Mouse (Mus musculus): ENCODE results near the gene Rtn2. TPM values are rescaled to one million over a fixed set of nuclear protein-coding genes. Genes with fewer than 3 reads are reported as not detected.
"Not testable (repeated sequence)": the region's sequence is repeated elsewhere in the genome, so short reads cannot be mapped to it uniquely, and the experiment has no call there.

Gene Rtn2
- polyA plus RNA-seq, 1 experiment: 18.9 TPM

DNA sequence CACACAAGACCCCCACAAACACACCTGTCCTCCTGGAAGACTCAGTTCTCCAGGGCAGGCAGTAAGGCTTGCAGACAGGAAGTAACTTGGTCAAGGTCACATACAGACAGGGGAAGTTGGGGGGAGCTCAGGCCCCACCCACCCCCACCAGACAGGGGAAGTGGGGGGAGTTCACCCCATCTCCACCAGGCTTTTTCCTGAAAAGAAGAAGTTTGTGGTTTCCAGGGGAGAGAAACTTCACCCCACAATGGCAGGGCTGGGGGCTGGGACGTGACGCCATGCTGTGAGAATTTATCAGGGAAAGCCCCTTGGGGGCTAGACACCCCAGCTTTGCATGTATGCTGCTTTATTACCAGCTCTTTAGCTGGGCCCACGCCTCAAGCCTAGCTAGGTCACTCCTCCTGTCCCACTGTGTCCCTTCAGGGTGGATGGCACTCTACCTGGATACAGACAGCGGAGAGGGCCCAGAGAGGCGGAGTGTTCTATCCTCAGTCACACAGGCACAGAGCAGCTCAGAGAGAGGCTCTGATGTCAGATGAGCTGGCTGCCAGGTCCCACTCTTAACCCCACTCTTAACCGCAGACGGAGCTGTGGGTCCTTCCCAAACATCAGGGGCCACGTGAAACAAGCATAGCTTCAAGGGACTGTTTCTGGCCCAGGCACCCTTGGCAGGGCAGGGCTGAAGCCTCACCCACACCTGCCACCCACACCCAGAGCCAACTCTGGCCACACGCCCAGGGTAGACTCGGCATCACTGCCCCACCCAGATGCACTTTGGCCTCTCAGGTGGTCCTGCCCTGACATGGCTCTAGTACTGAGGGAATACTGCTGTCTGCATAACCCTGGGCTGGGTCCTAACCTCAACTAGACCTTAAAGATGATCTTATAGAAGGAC is 16.2 kb upstream of the Rtn2 start:
- WGBS: 17% methylated on average over 10 of the region's 10 CpGs
- peak; percentile 92 for DNase-seq (ENCODE audit: low read depth, low spot score)

DNA sequence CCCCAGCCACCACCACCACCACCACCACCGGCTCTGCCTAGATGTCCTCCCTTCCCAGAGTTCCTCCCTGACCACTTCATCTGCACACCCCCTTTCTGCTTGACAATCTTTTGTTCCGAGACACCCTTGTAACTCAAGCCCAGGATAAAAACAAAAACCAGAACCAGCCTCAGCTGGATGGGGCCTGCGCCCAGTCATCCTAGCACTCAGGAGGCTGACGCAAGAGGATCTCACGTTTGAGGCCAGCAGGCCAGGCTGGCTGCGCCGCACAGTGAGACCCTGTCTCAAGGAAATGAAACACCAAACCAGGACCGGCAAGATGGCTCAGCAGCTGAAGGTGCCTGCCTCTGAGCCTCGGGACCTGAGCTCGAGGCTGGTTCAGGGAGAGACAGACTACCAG is 15.4 kb upstream of the Rtn2 start:
- DNase-seq (ENCODE audit: low read depth, low spot score): no peak

DNA sequence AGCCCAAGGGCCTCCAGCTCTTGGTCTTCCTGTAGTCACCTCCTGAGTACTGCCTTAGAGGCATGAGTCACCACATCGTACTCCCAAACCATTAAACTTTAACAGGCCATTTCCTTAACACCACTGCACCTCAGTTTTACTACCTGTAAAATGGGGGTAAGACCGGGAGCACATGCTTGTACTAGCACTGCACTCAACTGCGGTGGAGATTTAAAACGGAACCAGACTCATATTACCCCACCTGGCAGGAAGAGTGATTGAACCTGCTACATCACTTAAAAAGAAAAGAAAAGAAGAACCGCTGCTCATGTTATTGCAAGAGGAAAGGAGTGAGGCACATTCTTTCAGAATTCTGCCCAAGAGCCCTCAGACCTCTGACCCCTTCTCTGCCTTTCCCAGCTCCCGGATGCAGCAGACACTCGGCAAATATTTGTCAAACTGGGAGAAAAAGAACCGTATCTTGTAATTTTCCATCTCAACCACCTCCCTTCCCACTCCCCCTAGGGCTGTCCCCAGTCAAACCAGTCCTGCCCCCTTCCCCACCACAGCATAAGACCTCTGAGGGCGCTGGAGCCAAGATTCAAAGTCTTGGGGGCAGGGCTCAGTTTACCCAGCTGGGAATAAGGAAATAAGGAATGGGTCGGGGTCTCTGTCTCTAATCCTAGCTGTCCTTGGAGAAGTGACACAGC is 13.3 kb upstream of the Rtn2 start:
- no peak for DNase-seq (ENCODE audit: low read depth, low spot score)

More for the DNA sequence above, 15.4 kb upstream of the Rtn2 start:
- WGBS: 16% methylated on average over 10 of the region's 10 CpGs

DNA sequence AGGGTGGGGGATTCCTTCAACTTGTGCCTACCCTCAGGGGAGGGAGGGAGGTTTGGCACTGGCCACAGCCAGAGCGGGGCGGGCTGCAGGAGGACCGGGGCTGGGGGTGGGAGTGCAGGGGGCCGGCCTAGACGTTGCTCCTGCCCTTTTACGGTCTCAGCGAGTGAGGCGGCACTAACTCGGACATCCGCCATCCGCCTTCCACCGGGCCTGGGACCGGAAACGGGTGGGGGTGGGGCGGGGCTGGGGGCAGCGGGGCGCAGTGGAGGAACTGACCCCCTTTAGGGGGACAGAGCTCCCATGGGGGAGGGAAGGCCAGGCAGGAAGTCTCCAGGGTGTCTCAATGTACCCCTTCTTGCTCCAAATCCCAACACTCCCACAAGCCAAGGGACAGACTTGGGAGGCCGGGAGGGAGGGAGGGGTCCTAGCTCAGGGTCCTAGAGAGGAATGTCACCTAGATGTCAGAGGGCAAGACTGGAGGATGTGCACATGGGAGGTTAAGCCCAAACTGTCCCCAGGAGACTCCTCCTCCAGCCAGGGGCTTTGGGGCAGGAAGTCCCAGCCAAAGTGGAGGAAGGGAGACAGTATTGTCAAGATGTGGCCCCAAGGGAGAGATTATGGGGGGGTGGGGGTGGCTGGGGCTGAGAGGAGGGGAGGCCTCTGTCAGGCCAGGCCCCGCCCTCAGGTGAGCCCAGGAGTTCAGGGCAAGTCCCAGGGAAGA is 12.5 kb upstream of the Rtn2 start:
- no peak for DNase-seq (ENCODE audit: low read depth, low spot score)
- WGBS: 2% methylated on average over 19 of the region's 19 CpGs

More for the DNA sequence above, 13.3 kb upstream of the Rtn2 start:
- 5% methylated on average over 10 of the region's 10 CpGs for WGBS

DNA sequence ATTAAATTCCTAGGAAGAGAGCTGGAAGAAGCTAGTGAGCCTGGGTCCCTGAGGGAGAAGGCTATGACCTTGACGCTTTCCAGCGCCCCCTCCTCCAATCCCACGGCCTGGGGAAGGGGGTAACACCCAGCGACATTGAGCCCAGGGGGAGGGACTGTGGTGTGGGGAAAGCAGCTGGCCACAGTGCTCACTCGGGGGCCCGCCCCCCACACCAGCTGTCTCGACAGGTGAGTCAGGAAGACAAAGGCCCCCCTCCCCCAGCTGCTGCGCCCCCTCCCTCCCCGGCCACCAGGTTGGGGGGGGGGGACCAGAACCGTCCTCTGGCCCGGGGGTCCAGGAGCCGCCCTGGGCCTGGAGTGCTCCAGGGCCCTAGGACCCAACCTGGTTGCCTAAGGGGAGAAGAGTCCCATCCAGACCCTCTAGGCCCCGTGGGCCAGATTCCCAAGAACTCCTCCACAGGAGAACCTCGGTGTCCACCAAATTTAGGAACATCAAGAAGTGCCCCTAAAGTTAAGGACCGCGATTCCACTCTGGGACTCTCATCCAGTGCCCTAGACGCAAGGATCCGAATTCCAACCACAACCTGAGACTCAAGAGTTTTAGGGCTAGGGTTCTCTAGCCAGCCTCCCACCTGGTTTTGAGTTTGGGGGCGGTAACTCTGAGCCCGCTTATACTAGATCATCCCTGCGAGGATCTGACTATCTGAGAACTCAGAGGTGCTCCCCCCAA is 11.8 kb upstream of the Rtn2 start:
- under 1% methylated on average over 21 of the region's 21 CpGs for WGBS
- DNase-seq (ENCODE audit: low read depth, low spot score): no peak

DNA sequence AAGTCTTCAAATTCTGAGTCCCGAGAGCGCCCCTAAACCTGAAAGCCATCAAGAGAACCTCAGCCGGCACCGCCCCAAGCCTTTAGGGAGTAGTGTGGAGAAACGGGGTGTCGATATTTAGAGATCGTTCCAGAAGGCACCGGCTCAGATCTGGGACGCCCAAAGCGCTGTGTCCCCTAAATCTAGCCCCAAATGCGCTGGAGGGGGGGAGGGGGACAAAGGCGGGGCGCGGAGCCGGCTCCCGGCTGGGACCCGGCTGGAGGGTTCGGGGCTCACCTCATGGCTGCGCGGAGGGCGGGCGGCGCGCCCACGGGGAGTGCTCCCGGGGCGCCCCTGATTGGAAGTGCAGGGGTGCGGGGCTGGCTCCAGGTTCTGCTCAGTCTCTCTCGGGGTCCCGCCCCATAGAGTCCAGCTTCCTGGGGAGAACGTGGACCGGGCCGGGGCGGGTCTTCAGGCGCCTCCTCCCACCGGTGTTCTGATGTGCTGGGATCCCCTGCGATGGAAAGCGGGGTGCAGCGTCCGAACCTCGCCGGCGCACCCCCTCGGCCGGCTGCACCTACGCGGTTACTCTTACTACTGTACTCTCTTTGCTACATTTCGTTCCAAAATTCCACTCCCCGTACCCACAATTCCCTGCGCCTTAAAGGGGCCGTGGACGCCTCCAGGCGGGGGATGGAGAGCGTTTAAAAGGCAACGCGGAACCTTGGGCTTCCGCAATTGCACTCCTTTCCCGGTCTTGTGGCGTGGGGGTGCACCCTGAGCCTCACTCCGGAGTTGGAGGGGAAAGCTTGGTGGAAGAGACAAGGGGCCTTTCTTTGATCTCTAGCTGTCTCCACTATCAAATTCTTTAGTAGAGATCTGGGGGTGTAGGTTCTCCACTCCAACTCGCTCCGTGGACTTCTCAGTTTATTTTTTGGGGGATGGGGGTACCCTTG is 10.9 kb upstream of the Rtn2 start, which contains the start of gene Vasp:
Gene Vasp (minus strand): TSS at position 580 of the 935 bp plus-strand sequence.
- WGBS: under 1% methylated on average over 61 of the region's 62 CpGs
- no peak for DNase-seq (ENCODE audit: low read depth, low spot score)

DNA sequence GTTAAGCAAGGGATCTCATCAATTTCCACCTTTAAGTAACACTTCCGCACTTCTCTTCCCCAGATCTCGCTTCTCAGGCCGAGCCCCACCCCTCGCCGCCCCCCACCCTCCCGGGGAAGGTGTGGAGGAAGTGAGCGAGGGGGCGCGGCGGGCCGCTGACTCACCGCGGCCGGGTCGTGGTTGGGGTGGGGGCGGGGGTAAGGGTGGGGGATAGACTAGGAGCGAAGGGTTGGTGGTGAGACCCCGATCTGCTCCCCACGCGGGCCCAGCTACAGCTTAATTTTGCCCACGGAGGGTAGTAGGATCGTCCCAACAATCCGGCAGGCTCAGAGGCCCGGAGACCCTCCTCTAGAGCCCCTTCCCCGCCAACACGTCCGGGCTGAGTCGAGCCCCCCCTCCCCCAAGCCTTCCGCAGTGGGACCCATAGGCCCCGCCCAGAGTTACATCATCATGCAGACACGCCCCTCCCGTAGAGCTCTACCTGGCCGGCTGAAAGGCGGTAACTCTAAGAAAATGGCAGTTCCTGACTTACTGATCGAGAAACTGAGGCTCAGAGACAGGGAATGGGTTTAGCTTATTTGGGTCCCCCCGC is 10.2 kb upstream of the Rtn2 start:
- 1% methylated on average over 36 of the region's 36 CpGs for WGBS
- DNase-seq (ENCODE audit: low read depth, low spot score): no peak

DNA sequence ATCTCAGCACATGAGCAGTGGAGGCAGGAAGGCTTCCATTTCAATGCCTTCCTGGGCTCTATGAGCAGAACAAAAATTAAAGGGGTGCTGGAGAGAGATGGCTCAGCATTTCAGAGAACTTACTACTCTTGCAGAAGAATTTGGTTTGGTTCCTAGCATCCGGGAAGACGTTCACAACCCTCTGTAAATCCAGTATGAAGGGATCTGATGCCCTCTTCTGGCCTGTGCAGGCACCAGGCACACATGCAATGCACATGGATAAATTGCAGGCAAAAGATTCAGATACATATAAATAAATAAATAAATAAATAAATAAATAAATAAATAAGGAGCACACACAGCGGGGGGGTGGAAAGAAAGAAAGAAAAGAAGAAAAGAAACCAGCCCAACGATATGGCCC is 6.2 kb upstream of the Rtn2 start:
- 45% methylated on average over 4 of the region's 4 CpGs for WGBS

DNA sequence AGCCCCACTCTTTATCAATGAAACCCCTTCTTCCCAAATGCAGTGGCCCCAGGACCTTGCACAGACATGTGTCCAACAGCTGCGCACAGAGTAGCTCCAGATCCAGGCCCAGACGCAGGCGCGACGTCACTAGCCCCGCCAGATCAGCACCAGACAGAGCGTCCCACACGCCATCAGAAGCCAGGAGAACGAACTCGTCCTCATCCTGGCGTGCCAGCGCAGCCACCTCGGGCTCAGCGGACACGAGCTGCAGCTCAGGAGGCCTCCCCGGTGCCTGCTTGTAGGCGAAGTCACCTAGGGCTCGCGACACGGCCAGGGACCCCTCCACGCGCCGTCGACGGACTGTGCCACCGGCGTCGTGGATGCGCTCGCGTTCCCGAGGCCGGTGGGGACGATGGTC is 3.4 kb upstream of the Rtn2 start:
- DNase-seq (ENCODE audit: low read depth, low spot score): no peak
- WGBS: 5% methylated on average over 34 of the region's 34 CpGs

More for the DNA sequence above, 6.2 kb upstream of the Rtn2 start:
- no peak for DNase-seq (ENCODE audit: low read depth, low spot score)

DNA sequence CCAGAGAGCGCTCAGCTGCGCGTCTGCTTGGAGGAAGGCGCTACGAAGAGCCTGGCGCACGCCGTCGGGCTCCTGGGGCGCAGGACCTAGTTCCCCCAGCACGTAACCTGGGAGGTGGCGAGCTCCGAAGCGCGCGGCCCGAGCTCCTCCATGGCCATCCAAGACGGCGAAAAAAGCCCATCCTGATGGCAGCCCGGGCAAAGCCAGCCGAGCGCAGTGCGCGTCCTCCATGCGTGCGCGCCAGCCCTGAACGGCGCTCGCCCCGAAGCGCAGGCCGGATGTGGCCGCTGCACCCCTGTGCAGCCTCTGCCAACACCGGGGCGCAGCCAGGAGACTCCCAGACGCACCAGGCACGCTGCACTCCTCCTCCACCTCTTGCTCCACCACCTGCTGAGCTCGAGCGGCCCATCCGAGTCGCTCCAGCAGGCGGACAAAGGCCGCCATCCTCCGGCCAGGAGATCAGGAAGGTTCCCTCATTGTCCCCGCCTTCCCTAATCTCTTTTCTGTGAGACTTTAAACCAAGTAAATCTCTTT is 2.8 kb upstream of the Rtn2 start, which contains the start of gene Ppm1n:
Gene Ppm1n (minus strand): TSS at position 484 of the 534 bp plus-strand sequence.
- DNase-seq (ENCODE audit: low read depth, low spot score): no peak
- WGBS: 1% methylated on average over 46 of the region's 46 CpGs

DNA sequence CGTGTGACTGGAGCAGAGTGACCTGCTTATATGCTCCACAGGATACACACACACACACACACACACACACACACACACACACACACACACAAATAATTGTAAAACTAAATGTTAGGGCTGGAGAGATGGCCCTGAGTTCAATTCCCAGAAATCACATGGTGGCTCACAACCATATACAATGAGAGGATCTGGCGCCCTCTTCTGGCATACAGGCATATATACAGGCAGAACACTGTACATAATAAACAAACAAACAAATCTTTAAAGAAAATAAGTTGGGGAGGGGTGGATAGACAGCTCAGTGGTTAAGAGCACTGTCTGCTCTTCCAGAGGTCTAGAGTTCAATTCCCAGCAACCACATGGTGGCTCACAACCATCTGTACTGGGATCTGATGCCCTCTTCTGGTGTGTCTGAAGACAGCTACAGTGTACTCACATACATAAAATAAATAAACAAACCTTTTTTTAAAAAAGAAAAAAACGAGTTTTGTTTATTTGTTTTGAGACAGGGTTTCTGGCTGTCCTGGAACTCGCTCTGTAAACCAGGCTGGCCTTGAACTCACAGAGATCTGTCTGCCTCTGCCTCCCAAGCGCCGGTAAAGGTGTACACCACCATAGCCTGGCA is 632 bp upstream of the Rtn2 start:
- 31% methylated on average over 6 of the region's 6 CpGs for WGBS

DNA sequence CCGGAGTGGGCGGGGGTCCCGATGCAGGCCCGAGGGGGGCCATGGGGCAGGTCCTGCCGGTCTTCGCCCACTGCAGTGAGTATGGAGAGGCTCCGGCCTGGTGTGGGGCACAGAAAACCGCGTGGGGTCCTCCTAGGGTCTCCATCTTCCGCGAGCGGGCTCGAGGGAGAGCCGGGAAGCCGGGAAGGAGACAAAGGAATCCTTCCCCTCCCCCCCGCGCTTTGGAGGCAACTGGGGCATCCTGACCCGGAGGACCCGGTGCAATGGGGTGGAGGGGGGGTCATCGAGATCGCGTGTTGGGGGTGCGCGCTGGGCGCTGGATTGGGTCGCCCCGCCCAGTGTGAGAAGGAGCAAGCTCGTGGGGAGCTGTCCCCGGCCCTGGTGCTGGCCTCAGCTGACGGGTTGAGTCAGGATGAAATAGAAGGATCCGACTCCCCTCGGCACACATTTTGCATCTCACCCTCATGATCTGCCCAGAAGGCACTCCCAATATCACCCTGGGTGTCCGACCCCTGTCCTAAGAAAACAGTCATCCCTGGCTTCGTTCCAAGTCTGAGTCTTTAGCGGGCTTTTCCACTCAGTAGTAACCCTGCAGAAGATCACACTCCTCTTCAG is 474 bp downstream of the Rtn2 start:
- DNase-seq (ENCODE audit: low read depth, low spot score): no peak
- 1% methylated on average over 35 of the region's 35 CpGs for WGBS

More for the DNA sequence above, 632 bp upstream of the Rtn2 start:
- DNase-seq (ENCODE audit: low read depth, low spot score): not testable (repeated sequence)

DNA sequence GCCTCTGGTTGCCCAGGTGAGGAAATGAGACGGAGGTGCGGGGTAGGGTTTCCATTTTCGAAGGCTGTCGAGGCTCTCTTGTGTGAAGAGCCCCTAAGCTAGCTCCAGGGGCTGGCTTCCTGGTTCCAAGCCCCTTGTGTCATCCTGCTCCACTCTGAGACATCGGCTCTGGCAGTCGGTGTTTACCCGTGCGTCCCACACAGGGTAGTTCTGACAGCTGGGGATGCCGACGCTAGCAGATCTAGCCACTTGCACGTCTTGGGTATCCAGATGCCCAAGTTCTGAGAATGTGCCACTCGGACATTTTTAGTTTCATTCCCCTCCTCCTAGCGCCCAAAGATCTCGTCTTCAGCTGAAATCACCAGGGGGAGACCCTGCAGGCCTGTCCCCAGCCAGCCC is 981 bp downstream of the Rtn2 start:
- no peak for DNase-seq (ENCODE audit: low read depth, low spot score)
- 34% methylated on average over 14 of the region's 14 CpGs for WGBS

DNA sequence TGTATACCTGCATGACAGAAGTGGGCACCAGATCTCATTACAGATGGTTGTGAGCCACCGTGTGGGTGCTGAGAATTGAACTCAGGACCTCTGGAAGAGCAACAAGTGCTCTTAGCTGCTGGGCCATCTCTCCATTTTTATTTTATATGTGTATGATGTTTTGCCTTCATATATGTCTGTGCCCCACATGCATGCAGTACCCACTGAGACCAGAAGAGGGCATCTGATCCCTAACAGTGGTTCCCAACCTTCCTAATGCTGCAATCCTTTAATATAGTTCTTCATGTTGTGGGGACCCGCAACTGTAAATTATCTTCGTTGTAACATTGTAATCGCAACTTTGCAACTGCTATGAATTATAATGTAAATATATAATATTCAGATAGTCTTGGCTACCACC is 2.3 kb downstream of the Rtn2 start:
- WGBS: 22% methylated on average over 4 of the region's 4 CpGs
- DNase-seq (ENCODE audit: low read depth, low spot score): no peak

DNA sequence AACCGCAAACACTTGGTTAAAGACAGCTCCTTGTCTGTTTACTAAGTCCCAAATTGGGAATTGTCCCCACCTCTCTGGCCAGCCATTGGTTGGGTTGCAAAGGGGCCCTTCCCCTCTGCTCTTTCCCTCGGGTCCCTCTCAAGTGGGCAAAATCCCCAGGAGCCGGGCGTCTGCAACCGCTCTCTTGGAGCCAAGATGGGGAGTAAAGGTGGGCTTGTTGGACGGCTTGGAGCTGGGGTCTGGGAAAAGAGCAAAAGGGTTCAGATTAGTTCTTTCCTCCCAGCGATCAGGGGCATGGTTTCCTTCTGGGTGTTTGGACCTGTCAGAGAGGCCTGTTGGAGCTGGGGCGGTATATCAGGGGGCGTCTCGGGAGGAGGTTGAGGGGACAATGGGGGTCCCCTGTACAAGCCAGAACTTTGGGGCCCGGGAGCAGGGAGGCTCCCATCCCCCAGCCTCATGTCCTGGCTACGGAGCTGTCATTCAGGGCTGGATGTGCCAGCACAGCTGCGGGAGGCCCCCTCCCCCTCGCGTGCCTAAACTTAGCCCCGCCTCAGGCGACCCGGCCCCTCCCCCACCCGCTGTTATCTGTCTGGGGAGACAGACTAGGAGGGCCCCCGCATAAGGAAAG is 8.7 kb downstream of the Rtn2 start:
- WGBS: 4% methylated on average over 20 of the region's 20 CpGs
- DNase-seq (ENCODE audit: low read depth, low spot score): no peak

DNA sequence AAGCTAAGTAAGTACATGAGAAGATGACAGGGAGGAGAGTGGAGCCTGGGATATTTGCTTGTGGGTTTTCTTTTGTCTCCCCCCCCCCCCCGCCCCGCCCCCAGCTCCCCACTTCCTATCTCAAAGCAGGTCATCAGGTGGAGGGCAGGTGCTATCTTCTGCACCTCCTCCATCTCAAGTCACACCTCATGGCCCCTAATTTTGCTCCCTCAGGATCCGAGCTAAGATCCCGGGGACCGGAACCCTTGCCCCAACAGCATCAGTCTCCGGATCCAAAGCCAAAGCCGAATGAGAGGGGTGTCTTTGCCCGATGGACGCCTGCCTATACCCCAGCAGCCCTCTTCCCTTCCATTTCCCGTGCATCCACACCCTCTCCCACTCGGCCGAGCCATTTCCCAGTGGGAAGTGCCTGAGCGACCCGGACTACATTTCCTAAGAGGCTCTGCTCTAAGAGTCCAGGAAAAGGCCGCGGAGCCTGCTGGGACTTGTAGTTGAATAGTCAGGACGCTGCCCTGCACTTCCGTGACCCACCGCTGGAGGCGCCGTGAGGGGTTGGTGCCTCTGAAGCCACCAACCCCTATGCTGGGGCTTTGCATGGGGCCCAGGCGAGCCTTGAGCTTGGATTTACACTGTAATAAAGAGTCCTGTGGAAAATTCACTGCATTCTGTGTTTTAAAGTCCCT is 13.2 kb downstream of the Rtn2 start:
- 10% methylated on average over 22 of the region's 22 CpGs for WGBS

More for the DNA sequence above, 13.2 kb downstream of the Rtn2 start:
- peak; percentile 83 for DNase-seq (ENCODE audit: low read depth, low spot score)

All from large intestine, adult 2 months (tissue).